Mouse (Mus musculus): ENCODE measurements around the gene Cdkl1.
A peak's percentile ranks its signal among the peaks of the same experiment; 100 is the strongest.

The Cdkl1 gene

GRCm38 (mm10) chr12:69751864-69752341 is 39.2 kb downstream of the Cdkl1 start:
- peak; percentile 53 for DNase-seq (ENCODE audit: low spot score)

DNA sequence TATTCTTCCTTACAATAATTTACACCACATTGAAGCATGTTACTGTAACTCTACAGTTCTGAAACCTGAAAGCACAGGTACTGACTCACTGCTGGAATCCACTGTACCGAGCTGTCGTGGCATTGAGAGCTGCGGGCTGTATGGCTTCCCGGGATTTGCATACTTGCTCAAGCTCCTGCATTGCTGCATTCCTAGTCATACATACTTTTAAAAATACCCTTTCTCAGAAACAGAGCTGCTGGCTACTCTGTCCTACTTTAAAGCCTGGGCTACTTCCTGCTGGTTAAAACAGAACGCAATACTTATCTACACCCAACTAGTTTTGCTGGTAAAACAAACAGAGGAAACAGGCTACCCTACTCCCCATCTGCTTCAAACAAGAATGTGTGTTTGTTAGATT is 46.9 kb downstream of the Cdkl1 start:
- no peak for DNase-seq (ENCODE audit: low spot score)

- DNase-seq (ENCODE audit: low spot score), result no peak
Observed at GRCm38 (mm10) chr12:69741965-69742364, 49.1 kb downstream of the Cdkl1 start.

- no peak for DNase-seq (ENCODE audit: low spot score)
Observed at GRCm38 (mm10) chr12:69733923-69734322, 57.1 kb downstream of the Cdkl1 start.

DNA sequence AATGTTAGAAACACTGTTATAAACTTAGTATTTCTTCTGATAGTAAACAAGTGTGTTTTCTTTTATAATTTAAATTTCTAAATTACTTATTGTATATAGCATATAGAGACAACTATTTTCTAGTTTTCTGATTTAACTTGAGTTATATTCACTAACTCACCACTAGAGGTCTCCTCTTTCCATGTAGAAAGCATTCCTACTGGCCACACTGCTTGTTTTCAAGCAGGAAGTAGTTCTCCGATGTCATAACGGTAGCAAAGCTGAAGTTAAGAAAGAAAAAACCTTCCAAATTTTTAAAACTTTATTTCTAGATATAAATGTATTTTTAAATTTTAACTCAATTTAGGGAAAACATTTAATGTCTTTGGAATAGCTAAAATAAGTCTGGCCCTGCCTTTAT is 57.5 kb downstream of the Cdkl1 start:
- DNase-seq (ENCODE audit: low spot score), result no peak

DNA sequence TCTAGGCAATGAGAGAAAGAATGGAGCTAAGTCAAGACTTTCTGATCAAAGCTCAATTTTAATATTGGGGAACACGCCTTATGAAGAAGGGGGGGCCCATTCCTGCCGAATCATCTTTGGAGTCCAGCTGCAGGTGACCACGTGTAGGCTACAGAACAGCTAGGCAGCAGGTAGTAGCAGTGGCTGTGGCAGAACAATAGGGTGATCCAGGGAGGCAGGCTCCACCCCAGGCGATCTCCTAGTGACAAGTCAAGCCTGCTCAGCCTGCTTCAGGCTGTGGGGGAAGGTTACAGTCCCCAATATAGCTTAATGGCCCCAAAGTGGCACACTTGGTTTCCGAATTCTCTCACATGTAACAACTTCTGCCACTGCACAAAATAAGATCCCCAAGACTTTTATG is 58.8 kb downstream of the Cdkl1 start:
- DNase-seq (ENCODE audit: low spot score), result no peak

DNA sequence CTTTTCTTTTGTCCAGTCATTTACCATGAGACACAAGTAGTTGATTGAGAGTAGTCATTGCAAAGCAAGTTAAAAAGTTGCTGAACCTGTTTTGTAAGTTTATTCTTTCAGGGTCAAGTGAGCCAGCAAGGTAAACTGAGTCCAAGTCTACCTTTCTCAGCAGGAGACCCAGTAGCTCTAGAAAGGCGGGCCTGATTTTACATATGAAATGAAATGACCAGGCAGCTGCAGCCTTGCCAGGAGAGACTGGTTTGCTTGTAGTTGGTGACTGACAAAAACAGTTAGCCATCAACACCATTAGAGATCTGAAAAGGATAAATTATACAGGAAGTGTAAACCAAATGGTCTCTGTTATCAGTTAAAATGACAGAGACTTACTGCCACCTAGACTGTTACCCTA is 60.8 kb downstream of the Cdkl1 start:
- DNase-seq (ENCODE audit: low spot score), result no peak

GRCm38 (mm10) chr12:69729246-69729645 is 61.8 kb downstream of the Cdkl1 start:
- DNase-seq (ENCODE audit: low spot score), result no peak

- peak; percentile 98 for DNase-seq (ENCODE audit: low spot score)
Observed at GRCm38 (mm10) chr12:69724711-69725460, 66.2 kb downstream of the Cdkl1 start, which contains the start of the genes L2hgdh and Atp5s. TSS of gene L2hgdh (minus strand) at chr12:69724873. TSS of gene Atp5s (plus strand) at chr12:69724950.

DNA sequence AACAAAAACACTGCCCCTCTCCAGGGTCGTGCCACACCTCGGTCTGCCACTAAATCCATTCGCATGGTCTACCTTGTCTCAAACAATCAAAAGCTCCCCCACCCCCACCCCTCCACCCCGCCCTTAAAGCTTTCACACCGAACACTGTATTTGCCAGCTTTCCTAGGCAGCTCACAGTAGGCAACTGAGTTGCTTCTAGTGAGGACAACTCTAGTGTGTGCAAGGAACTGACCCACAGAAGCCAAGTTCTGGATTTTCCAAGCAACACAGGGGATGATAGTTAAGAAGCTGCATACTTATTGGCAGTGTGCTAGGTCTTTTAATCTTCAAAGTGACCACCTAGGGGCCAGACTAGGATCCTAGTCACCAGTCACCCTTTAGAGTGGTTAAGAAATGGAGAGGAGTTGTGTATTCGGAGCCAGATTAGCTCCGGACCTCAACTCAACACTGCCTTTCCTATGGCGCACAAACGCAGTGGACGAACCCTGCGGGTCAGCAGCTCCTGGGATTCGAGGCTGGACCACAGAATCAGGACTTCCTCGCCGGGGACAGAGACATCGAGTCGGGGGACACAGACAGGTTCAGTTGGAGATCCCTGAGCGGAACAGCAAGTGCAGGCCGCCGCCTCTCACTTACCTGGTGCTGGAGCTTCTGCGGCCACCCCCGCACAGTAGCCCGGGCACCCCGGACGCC is 66.9 kb downstream of the Cdkl1 start:
- DNase-seq (ENCODE audit: low spot score), result no peak

GRCm38 (mm10) chr12:69723376-69723775 is 67.7 kb downstream of the Cdkl1 start:
- no peak for DNase-seq (ENCODE audit: low spot score)

- no peak for DNase-seq (ENCODE audit: low spot score)
Observed at GRCm38 (mm10) chr12:69722857-69723256, 68.2 kb downstream of the Cdkl1 start.

GRCm38 (mm10) chr12:69713628-69714027 is 77.4 kb downstream of the Cdkl1 start:
- no peak for DNase-seq (ENCODE audit: low spot score)

DNA sequence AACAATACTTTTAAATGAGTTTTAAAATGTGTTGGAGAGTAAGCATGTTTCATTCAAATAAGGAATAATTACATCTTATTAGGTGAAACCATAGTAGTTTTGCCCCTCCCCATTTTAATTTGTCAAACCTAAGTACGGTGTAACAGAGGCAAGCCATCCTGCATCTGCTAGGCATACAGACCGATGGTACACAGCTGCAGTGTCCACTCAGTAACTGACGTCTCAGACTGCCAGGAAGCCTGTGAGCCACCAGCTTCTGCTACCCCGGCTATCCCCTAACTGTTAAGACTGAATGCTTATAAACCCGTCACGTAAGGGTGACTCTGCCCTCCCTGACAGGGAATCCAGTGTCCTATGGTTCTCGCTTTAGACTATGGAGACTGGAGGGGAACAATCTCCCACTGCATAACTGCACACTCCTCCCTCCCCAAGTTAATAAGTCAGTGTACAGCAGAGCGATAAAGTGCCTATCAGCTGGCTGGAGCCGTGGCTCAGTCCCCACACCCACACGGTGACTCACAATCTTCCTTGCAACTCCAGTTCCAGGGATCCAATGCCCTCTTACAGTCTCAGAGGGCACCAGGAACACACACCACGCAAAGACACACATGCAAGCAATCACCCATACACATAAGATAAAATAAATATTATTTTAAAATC is 86.1 kb downstream of the Cdkl1 start:
- DNase-seq (ENCODE audit: low spot score), result no peak

DNA sequence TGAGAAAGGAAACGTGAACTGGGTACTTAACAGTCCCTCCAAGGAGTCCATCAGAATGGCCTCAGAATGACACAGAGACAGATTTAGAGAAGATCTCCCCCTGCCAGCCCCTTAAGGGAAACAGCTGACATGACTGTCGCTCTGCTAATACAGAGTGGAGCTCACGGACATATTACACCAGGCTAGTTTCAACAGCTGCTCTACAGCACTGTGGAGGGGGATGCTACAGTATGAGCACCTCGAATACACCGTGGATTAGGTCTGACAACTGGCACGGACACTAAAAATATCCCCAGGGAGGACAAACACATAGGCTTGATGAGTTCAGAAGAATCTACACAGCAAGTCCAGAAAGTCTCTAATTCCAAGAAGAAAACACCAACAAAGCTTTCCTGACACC is 92.7 kb downstream of the Cdkl1 start:
- DNase-seq (ENCODE audit: low spot score), result no peak

Measured in yolk sac, embryonic 10.5 days (tissue).